ENCODE assay signal across 13 mouse cellular contexts in the genomic region with DNA sequence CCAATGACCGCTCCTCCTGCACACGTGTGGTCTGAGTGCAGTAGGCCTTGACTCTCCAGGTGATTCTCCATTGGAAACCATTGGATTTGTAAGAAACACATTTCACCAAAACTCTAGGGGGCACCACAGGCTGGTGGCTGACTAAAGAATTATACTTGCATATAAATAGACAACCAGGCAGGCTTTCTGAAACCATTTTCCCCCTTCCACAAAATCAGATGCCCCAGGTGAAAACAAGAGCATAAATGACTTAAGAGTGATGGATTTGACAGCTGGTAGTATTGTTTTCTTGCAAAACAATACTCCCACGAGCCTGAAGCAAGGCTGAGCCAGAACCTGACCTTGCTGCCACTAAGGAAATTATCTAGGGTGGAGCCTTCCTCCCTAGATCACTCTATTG. TPM values are rescaled to one million over a fixed set of nuclear protein-coding genes. Genes with fewer than 3 reads are reported as not detected.
DNase-seq lines count a peak whose midpoint lies in the region; ATAC-seq and TF ChIP-seq lines count a peak whose summit lies in the region.
"Had no signal": no experiment of that assay in that cellular context is flagged by ENCODE, and none has a peak within 500 bp of the region (broad histone marks: within the 10 kb centered on the region; RNA-seq: fewer than 3 reads in every experiment).

No protein-coding gene starts in this region.

- ATAC-seq in forebrain, embryonic 14.5 days, result no peak
- no peak for ATAC-seq in forebrain, embryonic 13.5 days
- ATAC-seq in midbrain, postnatal 0 days (ENCODE audit: low FRiP score), result no peak
- ATAC-seq in midbrain, embryonic 13.5 days, result no peak
- no peak for ATAC-seq in lung, postnatal 0 days

- peak; percentile 73 for TF ChIP-seq CTCF in midbrain, postnatal 0 days (IDR thresholded peaks at IDR 0.05)
- no peak for TF ChIP-seq CTCF in lung, postnatal 0 days (IDR thresholded peaks at IDR 0.05)

- no peak for TF ChIP-seq EP300 in lung, postnatal 0 days (IDR thresholded peaks at IDR 0.05)

- 69% methylated on average over 3 of the region's 3 CpGs for WGBS in forebrain, embryonic 14.5 days
- WGBS in forebrain, embryonic 13.5 days, result 67% methylated on average over 3 of the region's 3 CpGs
- WGBS in midbrain, postnatal 0 days, result 59% methylated on average over 3 of the region's 3 CpGs
- 51% methylated on average over 3 of the region's 3 CpGs for WGBS in midbrain, embryonic 13.5 days
- WGBS in lung, postnatal 0 days, result 60% methylated on average over 3 of the region's 3 CpGs

- no peaks in the 10 kb centered on the region for H3K4me1 ChIP-seq in forebrain, embryonic 14.5 days (ENCODE audit: control insufficient read depth, insufficient read depth, low read length)
- H3K4me1 ChIP-seq in forebrain, embryonic 13.5 days, result no peaks in the 10 kb centered on the region
- H3K4me1 ChIP-seq in midbrain, postnatal 0 days (ENCODE audit: insufficient read depth, low read length), result no peaks in the 10 kb centered on the region
- H3K4me1 ChIP-seq in midbrain, embryonic 13.5 days (replicated peaks), result peaks cover 5% of the 10 kb centered on the region
- H3K4me1 ChIP-seq in lung, postnatal 0 days (ENCODE audit: insufficient read depth, low read depth, low read length), result no peaks in the 10 kb centered on the region
- H3K4me1 ChIP-seq: heart, embryonic 15.5 days had no signal

- no peak overlapping the region for H3K27ac ChIP-seq in forebrain, embryonic 14.5 days (ENCODE audit: low read depth, low read length)
- H3K27ac ChIP-seq in forebrain, embryonic 13.5 days, result no peak overlapping the region
- no peak overlapping the region for H3K27ac ChIP-seq in midbrain, postnatal 0 days (ENCODE audit: low read depth, low read length)
- H3K27ac ChIP-seq in midbrain, embryonic 13.5 days, result no peak overlapping the region
- no peak overlapping the region for H3K27ac ChIP-seq in lung, postnatal 0 days (ENCODE audit: low read length)
- H3K27ac ChIP-seq: heart, embryonic 15.5 days had no signal

- no peak overlapping the region for H3K9ac ChIP-seq in forebrain, embryonic 14.5 days (ENCODE audit: low read length)
- no peak overlapping the region for H3K9ac ChIP-seq in forebrain, embryonic 13.5 days
- no peak overlapping the region for H3K9ac ChIP-seq in midbrain, postnatal 0 days (replicated peaks; ENCODE audit: low read length, poor library complexity, severe bottlenecking)
- no peak overlapping the region for H3K9ac ChIP-seq in midbrain, embryonic 13.5 days (replicated peaks)
- no peak overlapping the region for H3K9ac ChIP-seq in lung, postnatal 0 days (replicated peaks; ENCODE audit: low read depth)
- H3K9ac ChIP-seq: heart, embryonic 15.5 days had no signal

- H3K9me3 ChIP-seq in forebrain, embryonic 14.5 days (replicated peaks; ENCODE audit: control insufficient read depth, low read length), result no peaks in the 10 kb centered on the region
- H3K9me3 ChIP-seq in forebrain, embryonic 13.5 days (replicated peaks), result no peaks in the 10 kb centered on the region
- no peaks in the 10 kb centered on the region for H3K9me3 ChIP-seq in midbrain, postnatal 0 days (ENCODE audit: low read length)
- no peaks in the 10 kb centered on the region for H3K9me3 ChIP-seq in midbrain, embryonic 13.5 days
- H3K9me3 ChIP-seq in lung, postnatal 0 days (ENCODE audit: low read length), result no peaks in the 10 kb centered on the region
- H3K9me3 ChIP-seq: heart, embryonic 15.5 days had no signal

- no peak overlapping the region for H3K4me2 ChIP-seq in forebrain, embryonic 14.5 days (ENCODE audit: low read length)
- no peak overlapping the region for H3K4me2 ChIP-seq in forebrain, embryonic 13.5 days
- H3K4me2 ChIP-seq in midbrain, postnatal 0 days (ENCODE audit: low read depth, low read length, poor library complexity, severe bottlenecking), result no peak overlapping the region
- H3K4me2 ChIP-seq in midbrain, embryonic 13.5 days (replicated peaks), result no peak overlapping the region
- H3K4me2 ChIP-seq in lung, postnatal 0 days (replicated peaks; ENCODE audit: low read depth, low read length), result no peak overlapping the region
- H3K4me2 ChIP-seq: heart, embryonic 15.5 days had no signal

- no peak overlapping the region for H3K4me3 ChIP-seq in forebrain, embryonic 14.5 days (ENCODE audit: low read depth, low read length)
- no peak overlapping the region for H3K4me3 ChIP-seq in forebrain, embryonic 13.5 days
- no peak overlapping the region for H3K4me3 ChIP-seq in midbrain, postnatal 0 days (ENCODE audit: low read depth, low read length)
- no peak overlapping the region for H3K4me3 ChIP-seq in midbrain, embryonic 13.5 days (replicated peaks)
- no peak overlapping the region for H3K4me3 ChIP-seq in lung, postnatal 0 days (ENCODE audit: low read depth, low read length)
- H3K4me3 ChIP-seq: heart, embryonic 15.5 days had no signal

- peak; percentile 69 for DNase-seq in forebrain, embryonic 14.5 days (ENCODE audit: low spot score)
- DNase-seq in midbrain, postnatal 0 days (ENCODE audit: low spot score), result peak; percentile 79
- peak; percentile 21 for DNase-seq in embryo, embryonic 11 days
- peak; percentile 64 for DNase-seq in telencephalon, adult 2 months (ENCODE audit: low read depth, low spot score)
- no peak for DNase-seq in lung, postnatal 0 days (ENCODE audit: low spot score)
- DNase-seq in gastrocnemius, postnatal 4 days (ENCODE audit: low spot score in 2 of 2), result no peak
- DNase-seq: thymus, postnatal 36 days had no signal

- no peaks in the 10 kb centered on the region for H3K36me3 ChIP-seq in forebrain, embryonic 14.5 days (ENCODE audit: control insufficient read depth, insufficient read depth, low read length)
- H3K36me3 ChIP-seq in forebrain, embryonic 13.5 days (ENCODE audit: poor library complexity, severe bottlenecking), result no peaks in the 10 kb centered on the region
- H3K36me3 ChIP-seq in midbrain, postnatal 0 days (ENCODE audit: insufficient read depth, low read length), result no peaks in the 10 kb centered on the region
- no peaks in the 10 kb centered on the region for H3K36me3 ChIP-seq in midbrain, embryonic 13.5 days
- no peaks in the 10 kb centered on the region for H3K36me3 ChIP-seq in lung, postnatal 0 days (ENCODE audit: insufficient read depth, low read length)
- H3K36me3 ChIP-seq: heart, embryonic 15.5 days had no signal

- H3K27me3 ChIP-seq in forebrain, embryonic 14.5 days (replicated peaks; ENCODE audit: control insufficient read depth, insufficient read depth, low read length), result no peaks in the 10 kb centered on the region
- no peaks in the 10 kb centered on the region for H3K27me3 ChIP-seq in forebrain, embryonic 13.5 days
- no peaks in the 10 kb centered on the region for H3K27me3 ChIP-seq in midbrain, postnatal 0 days (ENCODE audit: insufficient read depth, low read length)
- no peaks in the 10 kb centered on the region for H3K27me3 ChIP-seq in midbrain, embryonic 13.5 days
- no peaks in the 10 kb centered on the region for H3K27me3 ChIP-seq in lung, postnatal 0 days (replicated peaks; ENCODE audit: insufficient read depth, low read length)
- H3K27me3 ChIP-seq: heart, embryonic 15.5 days had no signal

RNA-seq across cellular contexts. Expression of gene Otor, which starts 39.2 kb away (rescaled TPM):
- 1.0 and 1.1 TPM in 2 replicates for polyA plus RNA-seq in forebrain, embryonic 14.5 days (2014; fragmentation: Nextera tagmentation; extraction: Ambion mirVana)
- polyA plus RNA-seq in forebrain, embryonic 13.5 days (2015; fragmentation: Nextera tagmentation; extraction: Ambion mirVana), result 0.89 and 2.7 TPM in 2 replicates
- total RNA-seq in midbrain, postnatal 0 days (2014; rRNA removed), result 0.55 TPM in 1 of 2 replicates, not detected in the other
- 0.23 TPM in 1 of 2 replicates, not detected in the other for polyA plus RNA-seq in midbrain, postnatal 0 days (2015; fragmentation: Nextera tagmentation; extraction: Ambion mirVana)
- 3.7 and 5.5 TPM in 2 replicates for polyA plus RNA-seq in midbrain, embryonic 13.5 days (2015; fragmentation: Nextera tagmentation; extraction: Ambion mirVana)
- not detected in 2 replicates for polyA plus RNA-seq in lung, postnatal 0 days (2015; fragmentation: Nextera tagmentation; extraction: Ambion mirVana)
- not detected for total RNA-seq in gastrocnemius, postnatal 4 days (2021)
- total RNA-seq: common myeloid progenitor, adult 5-6 weeks; left cerebral cortex, postnatal 10 days; neutrophil, adult 5-6 weeks had no signal

RNA-seq across cellular contexts. Expression of gene Snrpb2, which starts 54.6 kb away (rescaled TPM):
- polyA plus RNA-seq in forebrain, embryonic 14.5 days (2014; fragmentation: Nextera tagmentation; extraction: Ambion mirVana), result 84.3 and 89.3 TPM in 2 replicates
- polyA plus RNA-seq in forebrain, embryonic 13.5 days (2015; fragmentation: Nextera tagmentation; extraction: Ambion mirVana), result 95.4 and 108 TPM in 2 replicates
- total RNA-seq in midbrain, postnatal 0 days (2014; rRNA removed), result 22.6 and 34.0 TPM in 2 replicates
- polyA plus RNA-seq in midbrain, postnatal 0 days (2015; fragmentation: Nextera tagmentation; extraction: Ambion mirVana), result 51.3 and 59.2 TPM in 2 replicates
- 80.8 and 98.0 TPM in 2 replicates for polyA plus RNA-seq in midbrain, embryonic 13.5 days (2015; fragmentation: Nextera tagmentation; extraction: Ambion mirVana)
- 51.3 and 53.0 TPM in 2 replicates for polyA plus RNA-seq in lung, postnatal 0 days (2015; fragmentation: Nextera tagmentation; extraction: Ambion mirVana)
- 10 to 100 TPM; 35.2 to 44.2 TPM for total RNA-seq in gastrocnemius, postnatal 4 days (2021)

Comparison
In these comparisons a context has a peak if more than half of its experiments do, and no peak if none do; other contexts are left out.
1. DNase-seq: peak in forebrain, embryonic 14.5 days (single experiment), midbrain, postnatal 0 days (single experiment), embryo, embryonic 11 days (single experiment) and telencephalon, adult 2 months (single experiment); none in lung, postnatal 0 days (single experiment) and gastrocnemius, postnatal 4 days (0 of 2).